Mouse (Mus musculus): ENCODE data around the gene Arhgap42.

Gene Arhgap42

GRCm38 (mm10) chr9:9238438-9239391 lies at the start of gene Arhgap42:
TSS of gene Arhgap42 (minus strand) at chr9:9239101.
- peak; percentile 83 for DNase-seq (ENCODE audit: low read depth, low spot score)

GRCm38 (mm10) chr9:9288140-9288539 lies 49.2 kb upstream of the Arhgap42 start:
- no peak for DNase-seq (ENCODE audit: low read depth, low spot score)

GRCm38 (mm10) chr9:9269305-9269704 lies 30.4 kb upstream of the Arhgap42 start:
- DNase-seq (ENCODE audit: low read depth, low spot score), result no peak

- no peak for DNase-seq (ENCODE audit: low read depth, low spot score)
Measured at GRCm38 (mm10) chr9:9267606-9268601, 29.0 kb upstream of the Arhgap42 start.

GRCm38 (mm10) chr9:9263543-9263942 lies 24.6 kb upstream of the Arhgap42 start:
- DNase-seq (ENCODE audit: low read depth, low spot score), result no peak

- DNase-seq (ENCODE audit: low read depth, low spot score), result no peak
Measured at GRCm38 (mm10) chr9:9262479-9262878, 23.6 kb upstream of the Arhgap42 start.

- no peak for DNase-seq (ENCODE audit: low read depth, low spot score)
Measured at GRCm38 (mm10) chr9:9254764-9255163, 15.9 kb upstream of the Arhgap42 start.

- no peak for DNase-seq (ENCODE audit: low read depth, low spot score)
Measured at GRCm38 (mm10) chr9:9248529-9248928, 9.6 kb upstream of the Arhgap42 start.

- no peak for DNase-seq (ENCODE audit: low read depth, low spot score)
Measured at GRCm38 (mm10) chr9:9245994-9246393, 7.1 kb upstream of the Arhgap42 start.

- DNase-seq (ENCODE audit: low read depth, low spot score), result no peak
Measured at GRCm38 (mm10) chr9:9243834-9244233, 4.9 kb upstream of the Arhgap42 start.

GRCm38 (mm10) chr9:9241202-9241795 lies 2.4 kb upstream of the Arhgap42 start:
- no peak for DNase-seq (ENCODE audit: low read depth, low spot score)

- DNase-seq (ENCODE audit: low read depth, low spot score), result no peak
Measured at GRCm38 (mm10) chr9:9237511-9237910, 1.4 kb downstream of the Arhgap42 start.

- DNase-seq (ENCODE audit: low read depth, low spot score), result no peak
Measured at GRCm38 (mm10) chr9:9229662-9230061, 9.2 kb downstream of the Arhgap42 start.

- DNase-seq (ENCODE audit: low read depth, low spot score), result no peak
Measured at GRCm38 (mm10) chr9:9224837-9225236, 14.1 kb downstream of the Arhgap42 start.

- peak; percentile 31 for DNase-seq (ENCODE audit: low read depth, low spot score)
Measured at GRCm38 (mm10) chr9:9223384-9223783, 15.5 kb downstream of the Arhgap42 start.

GRCm38 (mm10) chr9:9221950-9222486 lies 16.9 kb downstream of the Arhgap42 start:
- no peak for DNase-seq (ENCODE audit: low read depth, low spot score)

- no peak for DNase-seq (ENCODE audit: low read depth, low spot score)
Measured at GRCm38 (mm10) chr9:9221185-9221584, 17.7 kb downstream of the Arhgap42 start.

- DNase-seq (ENCODE audit: low read depth, low spot score), result no peak
Measured at GRCm38 (mm10) chr9:9218301-9218700, 20.6 kb downstream of the Arhgap42 start.

GRCm38 (mm10) chr9:9214849-9215248 lies 24.1 kb downstream of the Arhgap42 start:
- DNase-seq (ENCODE audit: low read depth, low spot score), result no peak

- no peak for DNase-seq (ENCODE audit: low read depth, low spot score)
Measured at GRCm38 (mm10) chr9:9214296-9214695, 24.6 kb downstream of the Arhgap42 start.

- DNase-seq (ENCODE audit: low read depth, low spot score), result no peak
Measured at GRCm38 (mm10) chr9:9211411-9212087, 27.4 kb downstream of the Arhgap42 start.

All from forelimb bud, embryonic 11.5 days (tissue).